Mouse (Mus musculus) duodenum, adult 2 months (tissue): ENCODE results near the gene Rnasek. TPM values are rescaled to one million over a fixed set of nuclear protein-coding genes. Genes with fewer than 3 reads are reported as not detected.

ENCODE experiments used
- polyA plus RNA-seq: library from polyadenylated mRNA; depleted of rRNA; stranded (reverse); fragments of >200 nt; gene quantifications from 2 replicates; pipeline ENCODE4 v1.2.3, GENCODE M21; 2012; ENCODE audit warnings: low replicate concordance; rRNA removed

Gene Rnasek
- 194 and 270 TPM in 2 replicates for polyA plus RNA-seq

GRCm38 (mm10) chr11:70239541-70240279 lies at the start of gene Rnasek, which contains the start of gene Gm21988:
Gene Rnasek, minus strand, starts transcription at chr11:70239842.
Gene Gm21988, minus strand, starts transcription at chr11:70239830.

GRCm38 (mm10) chr11:70254931-70255531 lies 15.4 kb upstream of the Rnasek start, which contains the start of gene Alox12:
Gene Alox12, minus strand, starts transcription at chr11:70255353.

GRCm38 (mm10) chr11:70237457-70238167 lies 2.0 kb downstream of the Rnasek start, which contains the start of gene 0610010K14Rik:
Gene 0610010K14Rik, minus strand, starts transcription at chr11:70237914.

GRCm38 (mm10) chr11:70229260-70230010 lies 10.2 kb downstream of the Rnasek start, which contains the start of gene Bcl6b:
Gene Bcl6b, minus strand, starts transcription at chr11:70229798.

GRCm38 (mm10) chr11:70220731-70221602 lies 18.7 kb downstream of the Rnasek start, which contains the start of gene Slc16a13:
Gene Slc16a13, minus strand, starts transcription at chr11:70221064.

GRCm38 (mm10) chr11:70212423-70212822 lies 27.2 kb downstream of the Rnasek start, which contains the start of gene Slc16a11:
Gene Slc16a11, plus strand, starts transcription at chr11:70212752.

Other genes with a start within 250 kb of the Rnasek start
- 200 and 478 TPM in 2 replicates for gene Gabarap, start 248.7 kb downstream of the Rnasek start, polyA plus RNA-seq
- 8.8 and 9.4 TPM in 2 replicates for gene Phf23, start 244.1 kb downstream of the Rnasek start, polyA plus RNA-seq
- gene Dvl2, start 239.2 kb downstream of the Rnasek start, polyA plus RNA-seq: 5.5 and 7.4 TPM in 2 replicates
- gene Acadvl, start 224.4 kb downstream of the Rnasek start, polyA plus RNA-seq: 124 and 125 TPM in 2 replicates
- 5.2 and 5.7 TPM in 2 replicates for gene Dlg4, start 222.9 kb downstream of the Rnasek start, polyA plus RNA-seq
- gene Asgr1, start 185.8 kb downstream of the Rnasek start, polyA plus RNA-seq: 0.49 TPM in 1 of 2 replicates, not detected in the other
- gene Asgr2, start 147.2 kb downstream of the Rnasek start, polyA plus RNA-seq: 0.17 and 0.21 TPM in 2 replicates
- 0.84 and 1.1 TPM in 2 replicates for gene Mgl2, start 109.5 kb downstream of the Rnasek start, polyA plus RNA-seq
- 0.66 and 0.88 TPM in 2 replicates for gene Clec10a, start 83.6 kb downstream of the Rnasek start, polyA plus RNA-seq
- 22.1 and 33.3 TPM in 2 replicates for gene Slc16a11, start 27.1 kb downstream of the Rnasek start, polyA plus RNA-seq
- 5.7 and 10.5 TPM in 2 replicates for gene Slc16a13, start 18.8 kb downstream of the Rnasek start, polyA plus RNA-seq
- gene Bcl6b, start 10.0 kb downstream of the Rnasek start, polyA plus RNA-seq: 0.81 and 2.0 TPM in 2 replicates
- gene 0610010K14Rik, start 1.9 kb downstream of the Rnasek start, polyA plus RNA-seq: 44.8 and 46.2 TPM in 2 replicates
- 3.7 and 6.3 TPM in 2 replicates for gene Gm21988, start within 50 bp of the Rnasek start, polyA plus RNA-seq
- 0.87 and 1.2 TPM in 2 replicates for gene Alox12, start 15.5 kb upstream of the Rnasek start, polyA plus RNA-seq
- gene Alox12e, start 82.8 kb upstream of the Rnasek start, polyA plus RNA-seq: 0.26 and 0.45 TPM in 2 replicates
- 5.2 and 6.4 TPM in 2 replicates for gene Alox15, start 112.2 kb upstream of the Rnasek start, polyA plus RNA-seq
- gene Pelp1, start 170.2 kb upstream of the Rnasek start, polyA plus RNA-seq: 10.6 and 16.6 TPM in 2 replicates
- 15.9 and 26.1 TPM in 2 replicates for gene Arrb2, start 192.8 kb upstream of the Rnasek start, polyA plus RNA-seq
- gene Med11, start 212.1 kb upstream of the Rnasek start, polyA plus RNA-seq: 11.7 and 19.4 TPM in 2 replicates
- gene Zmynd15, start 219.6 kb upstream of the Rnasek start, polyA plus RNA-seq: 4.5 and 7.0 TPM in 2 replicates
- 19.4 and 41.0 TPM in 2 replicates for gene Cxcl16, start 220.1 kb upstream of the Rnasek start, polyA plus RNA-seq